Mouse (Mus musculus): ENCODE data around the gene Phf11d. TPM values are rescaled to one million over a fixed set of nuclear protein-coding genes. Genes with fewer than 3 reads are reported as not detected.
"Not testable (repeated sequence)": the region's sequence is repeated elsewhere in the genome, so short reads cannot be mapped to it uniquely, and the experiment has no call there.

Gene Phf11d
- polyA plus RNA-seq, 1 experiment: not detected

DNA sequence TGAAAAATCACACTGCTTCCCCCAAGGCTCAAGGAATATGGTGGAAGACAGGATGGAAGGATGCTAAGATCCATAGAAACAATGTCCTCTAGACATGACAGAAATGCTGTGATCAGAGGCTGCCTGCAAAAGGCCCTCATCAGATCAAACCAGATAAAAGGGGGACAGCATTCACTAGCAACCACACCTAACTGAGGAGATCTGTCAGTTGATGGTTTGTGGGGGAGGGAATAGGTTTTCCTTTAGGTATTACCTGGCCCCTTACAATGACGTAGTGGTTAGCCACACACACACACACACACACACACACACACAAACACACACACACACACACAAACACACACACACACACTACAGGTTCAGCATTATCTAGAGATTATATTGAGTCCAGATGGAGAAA lies 25.7 kb downstream of the Phf11d start:
- Histone ChIP-seq H3K36me3 (ENCODE audit: control insufficient read depth) (no peaks in the 10 kb centered on the region), H3K9me3 (ENCODE audit: control insufficient read depth, low read length) (no peaks in the 10 kb centered on the region), H3K27me3 (ENCODE audit: control insufficient read depth) (no peaks in the 10 kb centered on the region), H3K4me1 (ENCODE audit: control insufficient read depth) (no peaks in the 10 kb centered on the region), H3K4me3 (replicated peaks) (no peak overlapping the region)
- no peak for TF ChIP-seq GATA1 (IDR thresholded peaks at IDR 0.05; ENCODE audit: low read length)

DNA sequence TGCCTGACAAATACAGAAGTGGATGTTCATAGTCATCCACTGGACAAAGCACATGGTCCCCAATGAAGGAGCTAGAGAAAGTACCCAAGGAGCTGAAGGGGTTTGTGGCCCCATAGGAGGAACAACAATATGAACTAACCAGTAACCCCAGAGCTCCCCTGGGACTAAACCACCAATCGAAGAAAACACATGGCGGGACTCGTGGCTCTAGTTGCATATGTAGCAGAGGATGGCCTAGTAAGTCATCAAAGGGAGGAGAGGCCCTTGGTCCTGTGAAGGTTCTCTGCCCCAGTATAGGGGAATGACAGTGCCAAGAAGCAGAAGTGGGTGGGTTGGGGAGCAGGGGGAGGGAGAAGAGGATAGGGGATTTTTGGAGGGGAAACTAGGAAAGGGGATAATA lies 29.2 kb downstream of the Phf11d start:
- H3K27me3 ChIP-seq (ENCODE audit: control insufficient read depth); H3K4me1 ChIP-seq (ENCODE audit: control insufficient read depth); H3K36me3 ChIP-seq (ENCODE audit: control insufficient read depth); H3K9me3 ChIP-seq (ENCODE audit: control insufficient read depth, low read length); H3K4me3 ChIP-seq (replicated peaks): not testable (repeated sequence)

DNA sequence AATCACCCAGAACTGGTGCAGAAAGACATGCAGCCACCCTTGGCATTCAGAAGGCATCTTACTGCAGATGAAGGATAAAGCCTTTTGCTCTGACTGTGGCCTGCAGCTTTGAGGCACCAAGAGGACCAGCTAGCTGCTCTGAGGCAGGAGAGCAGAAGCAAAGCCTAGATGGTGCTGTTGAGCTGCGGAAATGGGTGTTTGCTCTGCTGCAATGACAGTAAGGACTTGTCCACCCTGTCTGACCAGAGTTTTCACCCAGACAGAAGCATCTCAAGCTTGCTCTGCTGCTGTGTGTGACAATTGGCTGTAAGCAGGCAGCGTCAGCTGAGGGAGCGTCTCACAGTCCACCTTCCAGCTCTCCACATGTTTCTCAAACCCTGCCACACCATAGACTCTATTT lies 34.8 kb downstream of the Phf11d start:
- H3K36me3 ChIP-seq (ENCODE audit: control insufficient read depth); H3K4me3 ChIP-seq (replicated peaks); H3K4me1 ChIP-seq (ENCODE audit: control insufficient read depth); H3K27me3 ChIP-seq (ENCODE audit: control insufficient read depth); H3K9me3 ChIP-seq (ENCODE audit: control insufficient read depth, low read length): not testable (repeated sequence)

DNA sequence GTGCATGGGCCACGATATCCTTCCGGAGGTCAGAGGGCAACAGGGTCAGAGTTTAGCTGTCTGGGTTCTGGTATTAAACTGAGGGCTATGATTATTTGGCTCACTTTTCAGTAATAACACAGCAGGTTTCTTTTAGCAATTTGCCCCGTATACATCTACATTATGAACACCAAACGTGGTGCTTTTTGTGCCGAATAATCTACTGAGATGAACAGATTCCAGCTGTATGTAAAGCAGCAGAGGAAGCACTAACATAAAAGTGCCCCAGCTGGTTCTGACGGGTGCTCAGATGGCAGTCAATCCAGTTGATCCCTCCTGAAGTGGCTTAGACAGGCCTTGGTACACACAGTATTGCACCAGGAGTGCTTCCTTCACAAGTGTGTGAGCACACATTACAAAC lies 45.3 kb downstream of the Phf11d start:
- H3K4me1 ChIP-seq (ENCODE audit: control insufficient read depth); H3K36me3 ChIP-seq (ENCODE audit: control insufficient read depth); H3K27me3 ChIP-seq (ENCODE audit: control insufficient read depth); H3K4me3 ChIP-seq (replicated peaks); H3K9me3 ChIP-seq (ENCODE audit: control insufficient read depth, low read length): not testable (repeated sequence)

DNA sequence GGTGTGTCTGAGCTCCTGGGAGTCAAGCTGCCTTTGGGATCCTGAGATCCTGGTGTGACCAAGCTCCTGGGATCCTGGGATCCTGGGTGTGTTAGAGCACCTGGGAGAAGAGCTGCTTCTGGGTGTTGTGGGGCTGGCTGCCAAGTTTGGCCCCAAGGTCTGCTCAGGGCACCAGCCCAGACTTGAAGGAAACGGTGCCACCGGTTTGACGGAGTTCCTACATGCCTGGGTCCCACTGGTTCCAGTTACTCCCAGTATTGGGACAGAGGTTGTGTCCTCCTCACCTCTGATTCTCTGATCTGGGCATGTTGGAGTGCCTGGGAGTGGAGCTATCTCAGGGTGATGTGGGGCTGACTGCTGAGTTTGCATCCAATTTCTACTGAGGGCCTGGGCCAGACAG lies 46.2 kb downstream of the Phf11d start:
- not testable (repeated sequence) for H3K36me3 ChIP-seq (ENCODE audit: control insufficient read depth)

More for the DNA sequence above, 46.2 kb downstream of the Phf11d start:
- not testable (repeated sequence) for H3K9me3 ChIP-seq (ENCODE audit: control insufficient read depth, low read length); H3K4me3 ChIP-seq (replicated peaks); H3K27me3 ChIP-seq (ENCODE audit: control insufficient read depth); H3K4me1 ChIP-seq (ENCODE audit: control insufficient read depth)

Other genes starting within 250 kb of the Phf11d start
- not detected in 2 replicates for gene 1700129C05Rik, start 222.6 kb downstream of the Phf11d start, polyA plus RNA-seq (2012)
- not detected in 2 replicates for gene Gm5142, start 186.7 kb downstream of the Phf11d start, polyA plus RNA-seq (2012)
- 0.28 and 0.67 TPM in 2 replicates for gene Rcbtb1, start 164.3 kb downstream of the Phf11d start, polyA plus RNA-seq (2012)
- not detected in 2 replicates for gene Gm6904, start 105.3 kb downstream of the Phf11d start, polyA plus RNA-seq (2012)
- not detected in 2 replicates for gene Phf11a, start 67.9 kb downstream of the Phf11d start, polyA plus RNA-seq (2012)
- not detected in 2 replicates for gene Phf11b, start 24.1 kb downstream of the Phf11d start, polyA plus RNA-seq (2012)
- 0.04 TPM in 1 of 2 replicates, not detected in the other for gene Phf11c, start 29.9 kb upstream of the Phf11d start, polyA plus RNA-seq (2012)
- gene Setdb2, start 75.4 kb upstream of the Phf11d start, polyA plus RNA-seq (2012): 0.06 and 0.29 TPM in 2 replicates
- gene Cab39l, start 75.5 kb upstream of the Phf11d start, polyA plus RNA-seq (2012): 0.31 and 0.38 TPM in 2 replicates
- 2.8 and 3.5 TPM in 2 replicates for gene Cdadc1, start 232.5 kb upstream of the Phf11d start, polyA plus RNA-seq (2012)

Measured in erythroblast, embryonic 14.5 days (primary cell).